Mouse (Mus musculus) midbrain, embryonic 11.5 days (tissue): ENCODE measurements around the gene Olfr1367. TPM values are rescaled to one million over a fixed set of nuclear protein-coding genes. Genes with fewer than 3 reads are reported as not detected.

Experiments
- ATAC-seq: fragments of 200-750 bp; cut with Nextera tagmentation; 2 replicates; pipeline ENCODE4 v1.8.0; 2017; ENCODE audit warnings: moderate TSS enrichment, moderate library complexity; ENCODE audit not compliant: low FRiP score
- DNase-seq: peaks from one replicate; pipeline ENCODE4 v3.0.0; 2015; ENCODE audit warnings: low spot score; ENCODE audit errors: missing footprints
- H3K27ac ChIP-seq: fragments of 300-500 bp; sonication (generic); 2 replicates; pipeline ENCODE4 v1.5.1; 2014; ENCODE audit warnings: low read depth, low read length
- H3K27me3 ChIP-seq: fragments of 300-500 bp; sonication (generic); 2 replicates; pipeline ENCODE4 v1.6.1; 2014; ENCODE audit warnings: mild to moderate bottlenecking, low read length, moderate library complexity, mixed read lengths; ENCODE audit not compliant: control insufficient read depth, insufficient read depth
- H3K36me3 ChIP-seq: fragments of 300-500 bp; sonication (generic); 2 replicates; pipeline ENCODE4 v1.6.1; 2014; ENCODE audit warnings: mild to moderate bottlenecking, low read length, moderate library complexity, mixed read lengths; ENCODE audit not compliant: control insufficient read depth, insufficient read depth
- H3K4me1 ChIP-seq: fragments of 300-500 bp; sonication (generic); 2 replicates; pipeline ENCODE4 v1.6.1; 2014; ENCODE audit warnings: low read length; ENCODE audit not compliant: control insufficient read depth, insufficient read depth
- H3K4me2 ChIP-seq: fragments of 300-500 bp; sonication (generic); 2 replicates; pipeline ENCODE4 v1.6.1; 2014; ENCODE audit warnings: mild to moderate bottlenecking, moderate library complexity
- H3K4me3 ChIP-seq: fragments of 300-500 bp; sonication (generic); 2 replicates; pipeline ENCODE4 v1.5.1; 2014; ENCODE audit warnings: low read depth, low read length
- H3K9ac ChIP-seq: fragments of 300-500 bp; sonication (generic); 2 replicates; pipeline ENCODE4 v1.6.1; 2014; ENCODE audit warnings: low read length
- H3K9me3 ChIP-seq: fragments of 300-500 bp; sonication (generic); 2 replicates; pipeline ENCODE4 v1.6.1; 2016; ENCODE audit warnings: low read length; ENCODE audit not compliant: control insufficient read depth
- WGBS: fragments of 180-500 bp; shearing (Covaris S2); extraction: QIAGEN DNeasy Blood & Tissue Kit; methylation state at CpG from one replicate; pipeline ENCODE4 v1.1.7; 2014; 5-methylcytosine and 5-hydroxymethylcytosine counted together
- polyA plus RNA-seq: library from polyadenylated mRNA; unstranded; fragments of >200 nt; fragmentation: Nextera tagmentation; extraction: Ambion mirVana; gene quantifications from 2 replicates; pipeline ENCODE4 v1.2.1, GENCODE M21; 2014

Olfr1367 gene
- polyA plus RNA-seq, 1 experiment from 2014 or later: not detected

- peak overlapping the region; percentile 23; the same call in 1 of the 2 replicates for H3K4me3 ChIP-seq
- no peak overlapping the region for H3K9ac ChIP-seq
- ATAC-seq (no peak), DNase-seq (peak; percentile 95)
- H3K4me1 ChIP-seq: no peaks in the 10 kb centered on the region
- peak overlapping the region; percentile 30 for H3K4me2 ChIP-seq
- 12% methylated on average over 18 of the region's 18 CpGs for WGBS
- no peaks in the 10 kb centered on the region for H3K27me3 ChIP-seq
- no peak overlapping the region for H3K27ac ChIP-seq
- no peaks in the 10 kb centered on the region for H3K9me3 ChIP-seq
- H3K36me3 ChIP-seq: no peaks in the 10 kb centered on the region
These were observed 24.0 kb upstream of the Olfr1367 start for GRCm38 (mm10) chr13:21322509-21323375.

GRCm38 (mm10) chr13:21323405-21323804 is 23.3 kb upstream of the Olfr1367 start:
- Histone ChIP-seq H3K4me2 (no peak overlapping the region; the same call in 1 of the 2 replicates), H3K27me3 (no peaks in the 10 kb centered on the region), H3K4me1 (no peaks in the 10 kb centered on the region), H3K9ac (no peak overlapping the region), H3K9me3 (no peaks in the 10 kb centered on the region), H3K36me3 (no peaks in the 10 kb centered on the region), H3K27ac (no peak overlapping the region), H3K4me3 (no peak overlapping the region)
- ATAC-seq: no peak
- no peak for DNase-seq
- 69% methylated on average over 6 of the region's 6 CpGs for WGBS

- peak; percentile 89 for DNase-seq
- Histone ChIP-seq H3K27ac (no peak overlapping the region), H3K36me3 (no peaks in the 10 kb centered on the region), H3K9me3 (no peaks in the 10 kb centered on the region), H3K4me2 (peak overlapping the region; percentile 44), H3K4me3 (no peak overlapping the region), H3K27me3 (no peaks in the 10 kb centered on the region), H3K4me1 (no peaks in the 10 kb centered on the region), H3K9ac (no peak overlapping the region)
- peak; percentile 51; the same call in 1 of the 2 replicates for ATAC-seq
- WGBS: 14% methylated on average over 4 of the region's 4 CpGs
These were observed 20.5 kb upstream of the Olfr1367 start for GRCm38 (mm10) chr13:21326191-21326590.

- no peaks in the 10 kb centered on the region for H3K36me3 ChIP-seq
- WGBS: under 1% methylated on average over 24 of the region's 24 CpGs
- H3K27me3 ChIP-seq: no peaks in the 10 kb centered on the region
- H3K9me3 ChIP-seq: no peaks in the 10 kb centered on the region
- H3K9ac ChIP-seq: peak overlapping the region; percentile 29; the same call in 1 of the 2 replicates
- no peaks in the 10 kb centered on the region for H3K4me1 ChIP-seq
- peak; percentile 99 for DNase-seq
- no peak overlapping the region for H3K27ac ChIP-seq
- ATAC-seq: peak; percentile 70
- peak overlapping the region; percentile 38 for H3K4me3 ChIP-seq
- peak overlapping the region; percentile 44 for H3K4me2 ChIP-seq
These were observed 20.0 kb upstream of the Olfr1367 start for GRCm38 (mm10) chr13:21326657-21327211.

GRCm38 (mm10) chr13:21327424-21327823 is 19.3 kb upstream of the Olfr1367 start:
- ATAC-seq (peak; percentile 71; the same call in 1 of the 2 replicates), DNase-seq (no peak)
- Histone ChIP-seq H3K9me3 (no peaks in the 10 kb centered on the region), H3K4me1 (no peaks in the 10 kb centered on the region), H3K36me3 (no peaks in the 10 kb centered on the region), H3K9ac (peak overlapping the region; percentile 14; the same call in 1 of the 2 replicates), H3K27me3 (no peaks in the 10 kb centered on the region), H3K27ac (no peak overlapping the region), H3K4me2 (peak overlapping the region; percentile 44), H3K4me3 (peak overlapping the region; percentile 38)
- WGBS: under 1% methylated on average over 9 of the region's 9 CpGs

GRCm38 (mm10) chr13:21350593-21350992 is 3.9 kb downstream of the Olfr1367 start:
- no peaks in the 10 kb centered on the region for H3K4me1 ChIP-seq
- ATAC-seq (no peak), DNase-seq (no peak)
- H3K4me2 ChIP-seq: no peak overlapping the region
- H3K9me3 ChIP-seq: no peaks in the 10 kb centered on the region
- H3K36me3 ChIP-seq: no peaks in the 10 kb centered on the region
- no peak overlapping the region for H3K27ac ChIP-seq
- H3K9ac ChIP-seq: no peak overlapping the region
- H3K27me3 ChIP-seq: no peaks in the 10 kb centered on the region
- no peak overlapping the region for H3K4me3 ChIP-seq

GRCm38 (mm10) chr13:21362621-21363248 is 16.0 kb downstream of the Olfr1367 start, which contains the start of gene Zscan12:
TSS of gene Zscan12 (plus strand) at chr13:21362820.
- DNase-seq: peak; percentile 97
- Histone ChIP-seq H3K36me3 (no peaks in the 10 kb centered on the region), H3K27ac (no peak within 1 kb of the TSS; the same call in 1 of the 2 replicates), H3K4me2 (peak within 1 kb of the TSS; percentile 75), H3K4me1 (peaks cover 13% of the 10 kb centered on the region), H3K9ac (peak within 1 kb of the TSS; percentile 95), H3K27me3 (no peaks in the 10 kb centered on the region), H3K4me3 (peak within 1 kb of the TSS; percentile 80), H3K9me3 (no peaks in the 10 kb centered on the region)
- under 1% methylated on average over 29 of the region's 29 CpGs for WGBS
- peak; percentile 99 for ATAC-seq

GRCm38 (mm10) chr13:21363719-21364118 is 17.0 kb downstream of the Olfr1367 start:
- Histone ChIP-seq H3K27me3 (no peaks in the 10 kb centered on the region), H3K4me1 (peaks cover 13% of the 10 kb centered on the region), H3K27ac (no peak overlapping the region), H3K36me3 (peaks cover 4% of the 10 kb centered on the region), H3K4me3 (peak overlapping the region; percentile 80), H3K4me2 (peak overlapping the region; percentile 75), H3K9me3 (no peaks in the 10 kb centered on the region), H3K9ac (peak overlapping the region; percentile 95)
- ATAC-seq (no peak), DNase-seq (no peak)
- 66% methylated on average over 12 of the region's 12 CpGs for WGBS
